Mouse (Mus musculus) stomach, postnatal 0 days (tissue): ENCODE measurements around the gene Syce3. TPM values are rescaled to one million over a fixed set of nuclear protein-coding genes. Genes with fewer than 3 reads are reported as not detected.

Experiments
- ATAC-seq: fragments of 200-750 bp; cut with Nextera tagmentation; 2 replicates; pipeline ENCODE4 v1.8.0; 2017; ENCODE audit not compliant: low FRiP score, low TSS enrichment
- DNase-seq: peaks from one replicate; pipeline ENCODE4 v3.0.0-alpha.2; 2016; ENCODE audit warnings: low spot score
- H3K27ac ChIP-seq: fragments of 300-500 bp; sonication (generic); replicated peaks from 2 replicates; pipeline ENCODE4 v1.5.1; 2014; ENCODE audit warnings: mild to moderate bottlenecking, control low read depth
- H3K27me3 ChIP-seq: fragments of 300-500 bp; sonication (generic); 2 replicates; pipeline ENCODE4 v1.6.1; 2014; ENCODE audit warnings: low read length; ENCODE audit not compliant: control insufficient read depth, insufficient read depth
- H3K36me3 ChIP-seq: fragments of 300-500 bp; sonication (generic); 2 replicates; pipeline ENCODE4 v1.6.1; 2014; ENCODE audit warnings: low read length, mixed read lengths; ENCODE audit not compliant: control insufficient read depth, insufficient read depth
- H3K4me1 ChIP-seq: fragments of 300-500 bp; sonication (generic); replicated peaks from 2 replicates; pipeline ENCODE4 v1.6.1; 2014; ENCODE audit warnings: antibody characterized with exemption; ENCODE audit not compliant: control insufficient read depth, insufficient read depth
- H3K4me2 ChIP-seq: fragments of 300-500 bp; sonication (generic); replicated peaks from 2 replicates; pipeline ENCODE4 v1.6.1; 2014; ENCODE audit warnings: low read depth, mild to moderate bottlenecking, control low read depth, moderate library complexity
- H3K4me3 ChIP-seq: fragments of 300-500 bp; sonication (generic); 2 replicates; pipeline ENCODE4 v1.5.1; 2014; ENCODE audit warnings: low read depth, low read length, control low read depth
- H3K9ac ChIP-seq: fragments of 300-500 bp; sonication (generic); 2 replicates; pipeline ENCODE4 v1.6.1; 2014; ENCODE audit warnings: mild to moderate bottlenecking, low read length, control low read depth, mixed read lengths
- H3K9me3 ChIP-seq: fragments of 300-500 bp; sonication (generic); 2 replicates; pipeline ENCODE4 v1.6.1; 2016; ENCODE audit warnings: low read length; ENCODE audit not compliant: control insufficient read depth
- CTCF ChIP-seq: IDR thresholded peaks from 2 replicates; pipeline ENCODE4 v1.5.1; 2016; ENCODE audit warnings: antibody characterized with exemption, low read depth, mild to moderate bottlenecking, moderate library complexity
- EP300 ChIP-seq: optimal IDR thresholded peaks from 2 replicates; pipeline ENCODE3; 2016; ENCODE audit warnings: antibody characterized with exemption
- WGBS: fragments of 180-500 bp; shearing (Covaris S2); extraction: QIAGEN DNeasy Blood & Tissue Kit; methylation state at CpG from one replicate; pipeline ENCODE4 v1.1.7; 2014; 5-methylcytosine and 5-hydroxymethylcytosine counted together
- polyA plus RNA-seq: library from polyadenylated mRNA; unstranded; fragments of >200 nt; fragmentation: Nextera tagmentation; extraction: Ambion mirVana; gene quantifications from 2 replicates; pipeline ENCODE4 v1.2.1, GENCODE M21; 2015

The Syce3 gene
- polyA plus RNA-seq, 1 experiment from 2014 or later, result not detected

GRCm38 (mm10) chr15:89356372-89356771 lies 53.9 kb downstream of the Syce3 start:
- no peaks in the 10 kb centered on the region for H3K9me3 ChIP-seq
- no peak for TF ChIP-seq EP300
- no peak for TF ChIP-seq CTCF
- WGBS, result under 1% methylated on average over 15 of the region's 15 CpGs
- H3K4me2 ChIP-seq, result peak overlapping the region; percentile 58
- peaks cover 2% of the 10 kb centered on the region; the same call in 1 of the 2 replicates for H3K4me1 ChIP-seq
- peak overlapping the region; percentile 88 for H3K9ac ChIP-seq
- DNase-seq (peak; percentile 80), ATAC-seq (peak; percentile 63; the same call in 1 of the 2 replicates)
- no peaks in the 10 kb centered on the region for H3K27me3 ChIP-seq
- peak overlapping the region; percentile 93 for H3K27ac ChIP-seq
- H3K4me3 ChIP-seq, result peak overlapping the region; percentile 76
- H3K36me3 ChIP-seq, result peaks cover 28% of the 10 kb centered on the region

DNA sequence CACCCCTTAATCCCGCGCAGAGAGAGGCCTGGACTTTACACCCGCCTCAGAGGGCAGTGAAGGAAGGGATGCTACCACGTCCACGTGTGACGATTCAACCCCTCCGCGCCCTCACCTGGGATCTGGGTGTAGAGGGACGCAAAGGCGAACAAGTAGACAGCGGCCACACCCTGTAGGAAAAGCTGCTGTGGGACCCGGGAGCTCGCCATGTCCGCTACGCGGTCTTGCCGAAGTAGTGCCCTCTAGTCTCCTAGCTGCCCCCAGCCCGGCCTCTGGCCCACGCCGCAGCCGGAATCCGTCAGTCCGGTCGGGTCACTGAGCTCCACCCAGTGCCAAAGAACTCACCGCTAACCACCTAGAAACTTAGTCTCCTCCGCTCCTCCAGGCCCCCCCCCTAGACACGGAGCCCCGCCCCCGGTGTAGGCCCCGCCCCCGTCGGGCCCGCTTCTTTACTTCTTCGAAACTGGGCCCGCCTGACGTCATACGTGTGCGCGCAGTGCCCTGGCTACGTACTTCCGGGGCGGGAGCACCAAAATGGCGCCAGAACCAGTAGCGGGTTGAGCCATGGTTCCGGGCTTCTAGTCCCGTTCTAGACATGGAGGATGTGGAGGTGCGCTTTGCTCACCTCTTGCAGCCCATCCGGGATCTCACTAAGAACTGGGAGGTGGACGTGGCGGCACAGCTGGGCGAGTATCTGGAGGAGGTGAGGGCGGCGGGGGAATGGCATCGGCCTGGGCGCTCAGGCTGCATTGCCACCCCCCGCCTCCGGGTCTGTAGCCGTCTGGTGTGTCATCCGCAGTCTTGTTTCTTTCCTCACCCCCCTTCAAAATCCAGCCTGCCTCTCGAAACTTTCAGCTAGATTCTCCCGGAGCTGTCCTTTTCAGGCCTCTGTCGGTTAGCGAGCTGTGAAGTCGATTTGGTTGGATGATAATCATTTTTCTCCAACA lies 54.8 kb downstream of the Syce3 start, which contains the start of the genes Lmf2 and Ncaph2:
TSS of gene Lmf2 (minus strand) at position 419 of the 947 bp plus-strand sequence.
TSS of gene Ncaph2 (plus strand) at position 479 of the 947 bp plus-strand sequence.
- Histone ChIP-seq H3K4me1 (peaks cover 2% of the 10 kb centered on the region; the same call in 1 of the 2 replicates), H3K4me2 (peak within 1 kb of the TSS; percentile 58), H3K27ac (peak within 1 kb of the TSS; percentile 93), H3K9ac (peak within 1 kb of the TSS; percentile 88), H3K36me3 (peaks cover 22% of the 10 kb centered on the region), H3K27me3 (no peaks in the 10 kb centered on the region), H3K9me3 (no peaks in the 10 kb centered on the region), H3K4me3 (peak within 1 kb of the TSS; percentile 76)
- under 1% methylated on average over 62 of the region's 64 CpGs for WGBS
- DNase-seq, result peak; percentile 97
- peak; percentile 93 for ATAC-seq
- no peak for TF ChIP-seq EP300
- TF ChIP-seq CTCF, result no peak; the same call in 1 of the 2 replicates

- ATAC-seq, result no peak
- H3K27ac ChIP-seq, result no peak overlapping the region
- peaks cover 19% of the 10 kb centered on the region for H3K36me3 ChIP-seq
- no peaks in the 10 kb centered on the region for H3K27me3 ChIP-seq
- WGBS, result 60% methylated on average over 7 of the region's 7 CpGs
- H3K4me2 ChIP-seq, result peak overlapping the region; percentile 58
- peak overlapping the region; percentile 88; the same call in 1 of the 2 replicates for H3K9ac ChIP-seq
- H3K4me3 ChIP-seq, result peak overlapping the region; percentile 76
- peaks cover 2% of the 10 kb centered on the region; the same call in 1 of the 2 replicates for H3K4me1 ChIP-seq
- TF ChIP-seq EP300, result no peak
- TF ChIP-seq CTCF, result no peak
- no peaks in the 10 kb centered on the region for H3K9me3 ChIP-seq
- no peak for DNase-seq
Measured at GRCm38 (mm10) chr15:89354455-89354854, 55.8 kb downstream of the Syce3 start.

- no peak overlapping the region for H3K4me2 ChIP-seq
- no peak for ATAC-seq
- no peak for DNase-seq
- no peak overlapping the region for H3K4me3 ChIP-seq
- TF ChIP-seq EP300 (no peak), CTCF (no peak)
- H3K4me1 ChIP-seq, result peaks cover 2% of the 10 kb centered on the region; the same call in 1 of the 2 replicates
- no peak overlapping the region for H3K27ac ChIP-seq
- peaks cover 19% of the 10 kb centered on the region for H3K36me3 ChIP-seq
- no peaks in the 10 kb centered on the region for H3K27me3 ChIP-seq
- 94% methylated on average over 16 of the region's 16 CpGs for WGBS
- H3K9ac ChIP-seq, result no peak overlapping the region
- H3K9me3 ChIP-seq, result no peaks in the 10 kb centered on the region
Measured at GRCm38 (mm10) chr15:89353837-89354236, 56.5 kb downstream of the Syce3 start.

DNA sequence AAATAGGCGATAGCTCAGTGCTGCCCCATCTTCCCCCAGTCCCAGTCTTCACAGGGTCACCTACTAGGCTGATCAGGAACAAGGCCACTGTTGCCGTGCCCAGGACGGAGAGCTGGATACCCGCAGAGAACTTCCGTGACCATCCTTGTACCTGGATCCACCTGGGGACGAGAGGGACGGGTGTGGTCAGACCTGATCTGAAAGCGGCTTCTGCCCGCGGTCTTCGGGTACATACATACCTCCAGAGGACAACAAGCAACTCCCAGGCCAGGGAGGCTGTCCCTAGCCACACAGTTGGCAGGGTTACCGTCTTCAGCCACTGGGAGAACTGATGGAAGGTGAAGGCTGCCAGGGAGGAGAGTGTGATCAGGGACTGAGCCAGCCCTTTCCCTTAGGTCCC lies 57.5 kb downstream of the Syce3 start:
- no peaks in the 10 kb centered on the region for H3K9me3 ChIP-seq
- no peak overlapping the region for H3K4me3 ChIP-seq
- H3K4me2 ChIP-seq, result no peak overlapping the region
- DNase-seq, result no peak
- no peak for ATAC-seq
- H3K9ac ChIP-seq, result no peak overlapping the region
- WGBS, result 93% methylated on average over 12 of the region's 12 CpGs
- no peaks in the 10 kb centered on the region for H3K27me3 ChIP-seq
- peaks cover 2% of the 10 kb centered on the region; the same call in 1 of the 2 replicates for H3K4me1 ChIP-seq
- H3K36me3 ChIP-seq, result peaks cover 19% of the 10 kb centered on the region
- H3K27ac ChIP-seq, result no peak overlapping the region
- TF ChIP-seq EP300 (no peak), CTCF (no peak)

DNA sequence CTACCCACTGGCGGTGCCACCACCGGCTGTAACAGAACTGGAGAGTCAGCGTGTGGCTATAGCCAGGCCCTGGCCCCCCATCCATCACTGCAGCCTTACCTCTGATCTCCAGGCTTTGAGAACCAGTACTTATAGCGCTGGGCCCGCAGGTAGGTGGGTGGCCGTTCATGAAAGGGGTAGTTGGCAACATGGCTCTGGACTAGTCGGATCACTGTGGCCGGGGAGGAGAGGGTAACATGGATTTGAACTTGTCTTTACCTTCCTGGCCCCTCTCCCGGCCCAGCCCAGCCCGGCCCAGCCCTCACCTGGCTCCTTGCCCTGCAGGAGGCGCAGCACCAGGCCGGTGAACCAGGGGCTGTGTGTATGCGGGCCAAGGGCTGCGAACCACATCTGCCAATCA lies 58.2 kb downstream of the Syce3 start:
- no peaks in the 10 kb centered on the region for H3K27me3 ChIP-seq
- TF ChIP-seq CTCF (no peak), EP300 (no peak)
- no peaks in the 10 kb centered on the region for H3K9me3 ChIP-seq
- no peak overlapping the region for H3K9ac ChIP-seq
- H3K4me1 ChIP-seq, result peaks cover 2% of the 10 kb centered on the region; the same call in 1 of the 2 replicates
- no peak for DNase-seq
- ATAC-seq, result no peak
- 85% methylated on average over 14 of the region's 14 CpGs for WGBS
- no peak overlapping the region for H3K4me3 ChIP-seq
- no peak overlapping the region for H3K4me2 ChIP-seq
- H3K27ac ChIP-seq, result no peak overlapping the region
- H3K36me3 ChIP-seq, result peaks cover 19% of the 10 kb centered on the region
